Mouse (Mus musculus) forebrain, embryonic 10.5 days (tissue): ENCODE measurements around the gene Rbfox3. TPM values are rescaled to one million over a fixed set of nuclear protein-coding genes. Genes with fewer than 3 reads are reported as not detected.
A peak's percentile ranks its signal among the peaks of the same experiment; 100 is the strongest.

Experiments used
- DNase-seq: peaks from one replicate; pipeline ENCODE4 v3.0.0-alpha.2; 2017; ENCODE audit warnings: low spot score; ENCODE audit errors: extremely low spot score
- H3K27ac ChIP-seq: fragments of 300-500 bp; sonication (generic); 2 replicates; pipeline ENCODE4 v1.5.1; 2016; ENCODE audit warnings: mild to moderate bottlenecking
- H3K27me3 ChIP-seq: fragments of 300-500 bp; sonication (generic); 2 replicates; pipeline ENCODE4 v1.6.1; 2016; ENCODE audit warnings: mild to moderate bottlenecking; ENCODE audit not compliant: poor library complexity, severe bottlenecking
- H3K36me3 ChIP-seq: fragments of 300-500 bp; sonication (generic); replicated peaks from 2 replicates; pipeline ENCODE4 v1.6.1; 2016; ENCODE audit warnings: mild to moderate bottlenecking, moderate library complexity
- H3K4me1 ChIP-seq: fragments of 300-500 bp; sonication (generic); 2 replicates; pipeline ENCODE4 v1.6.1; 2016
- H3K4me3 ChIP-seq: fragments of 300-500 bp; sonication (generic); 2 replicates; pipeline ENCODE4 v1.5.1; 2016; ENCODE audit warnings: mild to moderate bottlenecking, moderate library complexity
- H3K9me3 ChIP-seq: fragments of 300-500 bp; sonication (generic); 2 replicates; pipeline ENCODE4 v1.6.1; 2016; ENCODE audit warnings: mild to moderate bottlenecking, moderate library complexity
- WGBS: fragments of 180-500 bp; shearing (Covaris S2); methylation state at CpG from one replicate; pipeline ENCODE4 v1.1.7; 2016; 5-methylcytosine and 5-hydroxymethylcytosine counted together
- microRNA-seq: library from miRNA; unstranded; fragments of <30 nt; microRNA quantifications from one replicate; pipeline ENCODE4, GENCODE M21; 2017
- polyA plus RNA-seq: library from polyadenylated mRNA; unstranded; fragments of >200 nt; fragmentation: Nextera tagmentation; extraction: Ambion mirVana; gene quantifications from 2 replicates; pipeline ENCODE4 v1.2.1, GENCODE M21; 2016

Rbfox3 gene
- polyA plus RNA-seq, 1 experiment from 2014 or later, result 2.6 TPM

GRCm38 (mm10) chr11:118443201-118443970 is 468.0 kb downstream of the Rbfox3 start:
- Histone ChIP-seq H3K9me3 (no peaks in the 10 kb centered on the region), H3K27ac (no peak overlapping the region), H3K36me3 (no peaks in the 10 kb centered on the region), H3K4me1 (peaks cover 23% of the 10 kb centered on the region), H3K27me3 (peaks cover 12% of the 10 kb centered on the region), H3K4me3 (no peak overlapping the region)
- DNase-seq, result peak; percentile 80
- 37% methylated on average over 11 of the region's 11 CpGs for WGBS

GRCm38 (mm10) chr11:118442691-118443090 is 468.7 kb downstream of the Rbfox3 start:
- Histone ChIP-seq H3K4me1 (peaks cover 30% of the 10 kb centered on the region), H3K36me3 (no peaks in the 10 kb centered on the region), H3K9me3 (no peaks in the 10 kb centered on the region), H3K4me3 (no peak overlapping the region), H3K27ac (no peak overlapping the region), H3K27me3 (peaks cover 15% of the 10 kb centered on the region)
- DNase-seq, result no peak
- WGBS, result 82% methylated on average over 13 of the region's 13 CpGs

Small RNA genes within 50 kb of the gene (microRNA-seq; reads per million reads assigned to microRNA genes)
- gene Gm25040, result not detected

Other genes with a start within 250 kb of the Rbfox3 start
- not detected in 2 replicates for gene Enpp7, start 76.6 kb upstream of the Rbfox3 start, polyA plus RNA-seq
- gene Cbx2, start 111.4 kb upstream of the Rbfox3 start, polyA plus RNA-seq, result 115 and 127 TPM in 2 replicates
- gene Cbx8, start 129.4 kb upstream of the Rbfox3 start, polyA plus RNA-seq, result 9.5 and 11.3 TPM in 2 replicates
- 3.3 and 4.6 TPM in 2 replicates for gene Cbx4, start 174.6 kb upstream of the Rbfox3 start, polyA plus RNA-seq